In the genomic region with DNA sequence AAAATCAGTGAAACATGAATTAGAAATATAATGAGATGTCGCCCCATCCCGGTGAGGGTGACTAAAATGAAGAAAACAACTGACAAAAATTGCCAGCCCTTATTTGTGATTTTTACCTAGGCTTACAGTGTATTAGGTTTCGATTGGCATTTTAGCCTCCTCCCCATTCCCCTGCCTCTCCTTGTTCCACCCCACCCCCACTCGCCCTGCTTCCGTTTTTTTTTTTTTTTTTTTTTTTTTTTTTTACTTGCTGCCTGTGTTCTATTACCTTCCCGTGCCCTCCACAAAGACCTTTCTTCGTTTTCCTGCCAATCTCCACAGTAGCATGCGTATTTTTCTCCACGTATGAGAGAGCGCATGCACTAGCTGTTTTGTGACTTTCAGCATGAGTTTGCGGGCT, we compare ENCODE assay signal across 7 mouse cellular contexts.
DNase-seq lines count a peak whose midpoint lies in the region; ATAC-seq and TF ChIP-seq lines count a peak whose summit lies in the region.

No protein-coding gene starts in this region.

- 17% methylated on average over 11 of the region's 11 CpGs for WGBS in hindbrain, postnatal 0 days
- 20% methylated on average over 10 of the region's 11 CpGs for WGBS in midbrain, embryonic 13.5 days

- no peak for TF ChIP-seq POLR2A in ES-Bruce4 (IDR thresholded peaks at IDR 0.05; ENCODE audit: insufficient read depth, low read length)

- ATAC-seq in hindbrain, postnatal 0 days, result no peak
- no peak for ATAC-seq in midbrain, embryonic 13.5 days

- TF ChIP-seq CTCF in ES-Bruce4 (IDR thresholded peaks at IDR 0.05; ENCODE audit: low read depth, low read length), result no peak
- TF ChIP-seq CTCF in hindbrain, postnatal 0 days (IDR thresholded peaks at IDR 0.05; ENCODE audit: low read depth), result no peak

- H3K4me1 ChIP-seq in ES-Bruce4 (ENCODE audit: control insufficient read depth, insufficient read depth, low read length), result no peaks in the 10 kb centered on the region
- H3K4me1 ChIP-seq in hindbrain, postnatal 0 days (ENCODE audit: insufficient read depth, low read length), result no peaks in the 10 kb centered on the region
- no peaks in the 10 kb centered on the region for H3K4me1 ChIP-seq in midbrain, embryonic 13.5 days (replicated peaks)

- no peaks in the 10 kb centered on the region for H3K36me3 ChIP-seq in ES-Bruce4 (ENCODE audit: control insufficient read depth, insufficient read depth, low read length, poor library complexity, severe bottlenecking)
- no peaks in the 10 kb centered on the region for H3K36me3 ChIP-seq in hindbrain, postnatal 0 days (ENCODE audit: insufficient read depth, low read length)
- no peaks in the 10 kb centered on the region for H3K36me3 ChIP-seq in midbrain, embryonic 13.5 days

- peak overlapping the region; percentile 53 for H3K4me3 ChIP-seq in ES-Bruce4 (ENCODE audit: low read depth, low read length)
- H3K4me3 ChIP-seq in hindbrain, postnatal 0 days (ENCODE audit: low read length), result no peak overlapping the region
- no peak overlapping the region for H3K4me3 ChIP-seq in midbrain, embryonic 13.5 days (replicated peaks)

- H3K27me3 ChIP-seq in ES-Bruce4 (ENCODE audit: control insufficient read depth, insufficient read depth, low read length, poor library complexity, severe bottlenecking), result peaks cover 1% of the 10 kb centered on the region; the same call in 1 of the 2 replicates
- H3K27me3 ChIP-seq in hindbrain, postnatal 0 days (ENCODE audit: insufficient read depth, low read length), result no peaks in the 10 kb centered on the region
- no peaks in the 10 kb centered on the region; the same call in 1 of the 2 replicates for H3K27me3 ChIP-seq in midbrain, embryonic 13.5 days

- DNase-seq in CD4-positive, CD25-positive, alpha-beta regulatory T cell, adult 2 months (ENCODE audit: low read depth, low spot score), result peak; percentile 53
- DNase-seq in hindbrain, postnatal 0 days (ENCODE audit: low spot score), result no peak
- no peak for DNase-seq in cerebellum, postnatal 36 days
- no peak for DNase-seq in frontal cortex, postnatal 36 days (ENCODE audit: low spot score in 2 of 2)
- no peak for DNase-seq in left cerebral cortex, adult 8-10 months (ENCODE audit: low spot score in 2 of 2)

- peak overlapping the region; percentile 60; the same call in 1 of the 2 replicates for H3K9ac ChIP-seq in ES-Bruce4 (ENCODE audit: low read depth, poor library complexity, severe bottlenecking)
- H3K9ac ChIP-seq in hindbrain, postnatal 0 days (replicated peaks; ENCODE audit: low read length), result no peak overlapping the region
- no peak overlapping the region for H3K9ac ChIP-seq in midbrain, embryonic 13.5 days (replicated peaks)

- no peaks in the 10 kb centered on the region for H3K9me3 ChIP-seq in ES-Bruce4 (replicated peaks; ENCODE audit: control insufficient read depth, insufficient read depth, low read length, poor library complexity, severe bottlenecking)
- no peaks in the 10 kb centered on the region for H3K9me3 ChIP-seq in hindbrain, postnatal 0 days (ENCODE audit: low read length)
- H3K9me3 ChIP-seq in midbrain, embryonic 13.5 days, result no peaks in the 10 kb centered on the region

- H3K4me2 ChIP-seq in hindbrain, postnatal 0 days (ENCODE audit: low read depth, low read length), result peak overlapping the region; percentile 30; the same call in 1 of the 2 replicates
- peak overlapping the region; percentile 30 for H3K4me2 ChIP-seq in midbrain, embryonic 13.5 days (replicated peaks)

- TF ChIP-seq EP300 in ES-Bruce4 (IDR thresholded peaks at IDR 0.05; ENCODE audit: insufficient read depth, low read depth, low read length), result no peak

- no peak overlapping the region for H3K27ac ChIP-seq in ES-Bruce4 (ENCODE audit: insufficient read depth, low read length)
- H3K27ac ChIP-seq in hindbrain, postnatal 0 days, result no peak overlapping the region
- H3K27ac ChIP-seq in midbrain, embryonic 13.5 days, result no peak overlapping the region
